Mouse (Mus musculus) heart, postnatal 0 days (tissue): ENCODE data around the gene Gm28038.

ENCODE experiments used
- CTCF ChIP-seq: IDR thresholded peaks from 2 replicates; pipeline ENCODE4 v1.5.1; 2016; ENCODE audit warnings: antibody characterized with exemption, control low read depth, low read depth
- EP300 ChIP-seq: IDR thresholded peaks from 2 replicates; pipeline ENCODE4 v1.6.1; 2016; ENCODE audit warnings: antibody characterized with exemption, low read depth

- no peak for TF ChIP-seq CTCF
- TF ChIP-seq EP300: no peak
These were observed 28.3 kb upstream of the Gm28038 start for GRCm38 (mm10) chr2:30252521-30252920.
